Mouse (Mus musculus) midbrain, postnatal 0 days (tissue): ENCODE data around the gene Zranb1. TPM values are rescaled to one million over a fixed set of nuclear protein-coding genes. Genes with fewer than 3 reads are reported as not detected.

Source experiments
- ATAC-seq: fragments of 200-750 bp; cut with Nextera tagmentation; 2 replicates; pipeline ENCODE4 v1.8.0; 2017; ENCODE audit warnings: moderate number of reproducible peaks, mild to moderate bottlenecking, moderate TSS enrichment, moderate library complexity; ENCODE audit not compliant: low FRiP score
- DNase-seq: peaks from one replicate; pipeline ENCODE4 v3.0.0-alpha.2; 2015; ENCODE audit warnings: low spot score
- H3K27ac ChIP-seq: fragments of 300-500 bp; sonication (generic); 2 replicates; pipeline ENCODE4 v1.5.1; 2014; ENCODE audit warnings: low read depth, mild to moderate bottlenecking, low read length, mixed read lengths
- H3K27me3 ChIP-seq: fragments of 300-500 bp; sonication (generic); 2 replicates; pipeline ENCODE4 v1.6.1; 2014; ENCODE audit warnings: low read length, control low read depth, mixed read lengths; ENCODE audit not compliant: insufficient read depth
- H3K36me3 ChIP-seq: fragments of 300-500 bp; sonication (generic); 2 replicates; pipeline ENCODE4 v1.6.1; 2014; ENCODE audit warnings: low read length, control low read depth, mixed read lengths; ENCODE audit not compliant: insufficient read depth
- H3K4me1 ChIP-seq: fragments of 300-500 bp; sonication (generic); 2 replicates; pipeline ENCODE4 v1.6.1; 2014; ENCODE audit warnings: mild to moderate bottlenecking, control low read depth, antibody characterized with exemption, low read length, mixed read lengths; ENCODE audit not compliant: insufficient read depth
- H3K4me2 ChIP-seq: fragments of 300-500 bp; sonication (generic); 2 replicates; pipeline ENCODE4 v1.6.1; 2014; ENCODE audit warnings: low read depth, mild to moderate bottlenecking, low read length, mixed read lengths; ENCODE audit not compliant: poor library complexity, severe bottlenecking
- H3K4me3 ChIP-seq: fragments of 300-500 bp; sonication (generic); 2 replicates; pipeline ENCODE4 v1.5.1; 2014; ENCODE audit warnings: low read depth, mild to moderate bottlenecking, low read length, moderate library complexity
- H3K9ac ChIP-seq: fragments of 300-500 bp; sonication (generic); replicated peaks from 2 replicates; pipeline ENCODE4 v1.6.1; 2014; ENCODE audit warnings: mild to moderate bottlenecking, low read length, moderate library complexity, mixed read lengths; ENCODE audit not compliant: poor library complexity, severe bottlenecking
- H3K9me3 ChIP-seq: fragments of 300-500 bp; sonication (generic); 2 replicates; pipeline ENCODE4 v1.6.1; 2016; ENCODE audit warnings: low read length, control low read depth
- CTCF ChIP-seq: IDR thresholded peaks from 2 replicates; pipeline ENCODE4 v1.5.1; 2016; ENCODE audit warnings: antibody characterized with exemption, mild to moderate bottlenecking
- WGBS: fragments of 180-500 bp; shearing (Covaris S2); extraction: QIAGEN DNeasy Blood & Tissue Kit; methylation state at CpG from one replicate; pipeline ENCODE4 v1.1.7; 2014; 5-methylcytosine and 5-hydroxymethylcytosine counted together
- polyA plus RNA-seq: library from polyadenylated mRNA; unstranded; fragments of >200 nt; fragmentation: Nextera tagmentation; extraction: Ambion mirVana; gene quantifications from 2 replicates; pipeline ENCODE4 v1.2.1, GENCODE M21; 2015
- total RNA-seq: library from RNA; depleted of rRNA; stranded (reverse); fragments of >200 nt; gene quantifications from 2 replicates; pipeline ENCODE4 v1.2.3, GENCODE M21; 2014

The Zranb1 gene
- total and polyA plus RNA-seq, 2 experiments from 2014 or later = 28.2 to 45.1 TPM

DNA sequence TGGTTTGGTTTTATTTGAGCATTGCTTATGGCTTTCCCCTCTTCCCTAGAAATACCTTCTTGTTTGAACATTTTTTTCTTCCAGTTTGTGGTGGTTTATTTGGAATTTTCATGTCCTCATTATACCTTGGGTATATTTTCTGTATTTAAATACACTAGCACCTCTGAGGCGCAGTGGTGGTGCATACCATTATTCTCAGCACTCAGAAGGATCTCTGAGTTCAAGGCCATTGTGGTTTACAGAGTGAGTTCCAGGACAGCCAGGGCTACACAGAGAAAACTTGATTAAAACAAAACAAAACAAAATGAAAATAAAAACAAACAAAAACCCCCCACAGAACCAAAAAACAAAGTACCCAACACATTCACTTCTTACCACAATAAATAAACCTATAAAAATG lies 2.4 kb downstream of the Zranb1 start:
- no peak overlapping the region for H3K27ac ChIP-seq
- no peaks in the 10 kb centered on the region for H3K36me3 ChIP-seq
- DNase-seq (no peak), ATAC-seq (no peak)
- H3K4me3 ChIP-seq = no peak overlapping the region
- 76% methylated on average over 1 of the region's 1 CpGs for WGBS
- no peaks in the 10 kb centered on the region for H3K9me3 ChIP-seq
- H3K4me2 ChIP-seq = no peak overlapping the region
- TF ChIP-seq CTCF = no peak
- no peaks in the 10 kb centered on the region for H3K27me3 ChIP-seq
- no peaks in the 10 kb centered on the region for H3K4me1 ChIP-seq
- H3K9ac ChIP-seq = no peak overlapping the region

- ATAC-seq = no peak
- Histone ChIP-seq H3K27me3 (no peaks in the 10 kb centered on the region), H3K36me3 (no peaks in the 10 kb centered on the region), H3K4me3 (no peak overlapping the region), H3K4me2 (no peak overlapping the region), H3K9me3 (no peaks in the 10 kb centered on the region), H3K4me1 (no peaks in the 10 kb centered on the region), H3K27ac (no peak overlapping the region), H3K9ac (no peak overlapping the region)
- no peak for DNase-seq
- peak; percentile 41 for TF ChIP-seq CTCF
These were observed 3.8 kb downstream of the Zranb1 start for GRCm38 (mm10) chr7:132934743-132935142.

GRCm38 (mm10) chr7:132939118-132939517 lies 8.2 kb downstream of the Zranb1 start:
- 92% methylated on average over 2 of the region's 2 CpGs for WGBS
- H3K4me3 ChIP-seq = no peak overlapping the region
- H3K9me3 ChIP-seq = no peaks in the 10 kb centered on the region
- H3K36me3 ChIP-seq = no peaks in the 10 kb centered on the region
- no peaks in the 10 kb centered on the region for H3K27me3 ChIP-seq
- ATAC-seq (no peak), DNase-seq (no peak)
- H3K4me1 ChIP-seq = no peaks in the 10 kb centered on the region
- H3K27ac ChIP-seq = no peak overlapping the region
- no peak overlapping the region for H3K9ac ChIP-seq
- H3K4me2 ChIP-seq = no peak overlapping the region
- TF ChIP-seq CTCF = no peak

DNA sequence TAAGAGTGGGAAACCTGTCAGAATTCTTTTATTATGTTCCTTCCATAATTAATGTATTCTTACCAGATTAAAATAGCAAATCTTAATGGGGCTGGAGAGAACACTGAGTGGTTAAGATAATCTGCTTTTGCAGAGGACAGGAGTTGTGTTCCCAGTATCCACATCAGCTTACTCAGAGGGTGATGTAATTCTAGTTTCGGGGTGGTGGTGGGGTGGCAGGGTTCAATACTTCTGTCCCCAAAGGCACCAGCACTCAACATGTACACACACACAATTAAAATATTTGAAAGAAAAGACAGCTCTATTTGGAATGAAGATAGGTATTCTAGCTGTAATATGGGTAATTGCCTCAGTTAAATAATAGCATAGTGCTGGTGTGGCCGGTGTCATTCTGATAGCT lies 9.6 kb downstream of the Zranb1 start:
- no peak for TF ChIP-seq CTCF
- DNase-seq (no peak), ATAC-seq (no peak)
- 87% methylated on average over 2 of the region's 2 CpGs for WGBS
- H3K9ac ChIP-seq = no peak overlapping the region
- H3K27me3 ChIP-seq = no peaks in the 10 kb centered on the region
- H3K4me3 ChIP-seq = no peak overlapping the region
- H3K4me2 ChIP-seq = no peak overlapping the region
- H3K9me3 ChIP-seq = no peaks in the 10 kb centered on the region
- H3K36me3 ChIP-seq = no peaks in the 10 kb centered on the region
- no peak overlapping the region for H3K27ac ChIP-seq
- H3K4me1 ChIP-seq = no peaks in the 10 kb centered on the region

GRCm38 (mm10) chr7:132949968-132950367 lies 19.0 kb downstream of the Zranb1 start:
- WGBS = 87% methylated on average over 4 of the region's 4 CpGs

DNA sequence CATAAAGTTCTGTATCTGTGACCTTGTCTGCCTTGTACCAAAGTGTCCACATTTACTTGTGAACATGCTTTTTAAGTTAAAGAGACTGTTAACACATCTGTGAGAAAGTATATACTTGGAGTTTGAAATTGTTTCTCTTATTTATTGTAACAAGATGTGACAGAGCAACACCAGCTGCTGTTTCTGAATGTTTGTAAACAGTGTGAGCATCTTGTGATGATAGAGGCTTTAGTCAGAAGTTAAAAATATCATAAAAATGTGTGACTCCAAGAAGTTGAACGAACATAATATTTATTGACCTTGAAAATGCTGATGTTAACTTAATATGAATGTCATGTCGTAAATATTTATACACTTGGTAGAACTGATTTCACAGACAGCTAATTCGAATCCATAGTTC lies 19.7 kb downstream of the Zranb1 start:
- Histone ChIP-seq H3K4me1 (no peaks in the 10 kb centered on the region), H3K9ac (no peak overlapping the region), H3K27me3 (no peaks in the 10 kb centered on the region), H3K4me3 (no peak overlapping the region), H3K36me3 (no peaks in the 10 kb centered on the region), H3K9me3 (no peaks in the 10 kb centered on the region), H3K4me2 (no peak overlapping the region), H3K27ac (no peak overlapping the region)
- WGBS = 90% methylated on average over 3 of the region's 3 CpGs
- DNase-seq (no peak), ATAC-seq (no peak)
- TF ChIP-seq CTCF = no peak

More at GRCm38 (mm10) chr7:132949968-132950367, 19.0 kb downstream of the Zranb1 start:
- no peaks in the 10 kb centered on the region for H3K4me1 ChIP-seq
- H3K27ac ChIP-seq = no peak overlapping the region
- no peak for DNase-seq
- H3K36me3 ChIP-seq = no peaks in the 10 kb centered on the region
- H3K9ac ChIP-seq = no peak overlapping the region
- H3K9me3 ChIP-seq = no peaks in the 10 kb centered on the region
- TF ChIP-seq CTCF = no peak
- no peaks in the 10 kb centered on the region for H3K27me3 ChIP-seq
- H3K4me3 ChIP-seq = no peak overlapping the region
- no peak overlapping the region for H3K4me2 ChIP-seq
- no peak for ATAC-seq
